Mouse (Mus musculus): ENCODE measurements around the gene Ccdc124.

- TF ChIP-seq CHD2 (IDR thresholded peaks at IDR 0.05; ENCODE audit: low read depth, low read length) (no peak), ZNF384 (IDR thresholded peaks at IDR 0.05; ENCODE audit: low read depth, low read length) (no peak)
Observed at GRCm38 (mm10) chr8:70869199-70869571, 4.5 kb downstream of the Ccdc124 start.
